Mouse (Mus musculus) intestine, embryonic 16.5 days (tissue): Measurements from ENCODE around the gene Nkain1. TPM values are rescaled to one million over a fixed set of nuclear protein-coding genes. Genes with fewer than 3 reads are reported as not detected.

Experiments used
- ATAC-seq: fragments of 200-750 bp; cut with Nextera tagmentation; 2 replicates; pipeline ENCODE4 v1.8.0; 2017; ENCODE audit warnings: moderate TSS enrichment, moderate library complexity
- H3K27ac ChIP-seq: fragments of 300-500 bp; sonication (generic); 2 replicates; pipeline ENCODE4 v1.5.1; 2014; ENCODE audit warnings: mild to moderate bottlenecking, low read length
- H3K27me3 ChIP-seq: fragments of 300-500 bp; sonication (generic); replicated peaks from 2 replicates; pipeline ENCODE4 v1.6.1; 2014; ENCODE audit warnings: low read length, control low read depth, mixed read lengths; ENCODE audit not compliant: control insufficient read depth, insufficient read depth
- H3K36me3 ChIP-seq: fragments of 300-500 bp; sonication (generic); 2 replicates; pipeline ENCODE4 v1.6.1; 2014; ENCODE audit warnings: low read length, control low read depth; ENCODE audit not compliant: control insufficient read depth, insufficient read depth
- H3K4me1 ChIP-seq: fragments of 300-500 bp; sonication (generic); 2 replicates; pipeline ENCODE4 v1.6.1; 2014; ENCODE audit warnings: low read length, control low read depth, mixed read lengths; ENCODE audit not compliant: control insufficient read depth, insufficient read depth
- H3K4me2 ChIP-seq: fragments of 300-500 bp; sonication (generic); 2 replicates; pipeline ENCODE4 v1.6.1; 2014; ENCODE audit warnings: low read depth, low read length, control low read depth
- H3K4me3 ChIP-seq: fragments of 300-500 bp; sonication (generic); 2 replicates; pipeline ENCODE4 v1.5.1; 2014; ENCODE audit warnings: mild to moderate bottlenecking, low read length
- H3K9ac ChIP-seq: fragments of 300-500 bp; sonication (generic); 2 replicates; pipeline ENCODE4 v1.6.1; 2014; ENCODE audit warnings: low read depth, low read length
- H3K9me3 ChIP-seq: fragments of 300-500 bp; sonication (generic); 2 replicates; pipeline ENCODE4 v1.6.1; 2016; ENCODE audit warnings: low read length, control low read depth; ENCODE audit not compliant: control insufficient read depth
- WGBS: fragments of 180-500 bp; shearing (Covaris S2); extraction: QIAGEN DNeasy Blood & Tissue Kit; methylation state at CpG from one replicate; pipeline ENCODE4 v1.1.7; 2014; 5-methylcytosine and 5-hydroxymethylcytosine counted together
- polyA plus RNA-seq: library from polyadenylated mRNA; unstranded; fragments of >200 nt; fragmentation: Nextera tagmentation; extraction: Ambion mirVana; gene quantifications from 2 replicates; pipeline ENCODE4 v1.2.1, GENCODE M21; 2015

Nkain1 gene
- polyA plus RNA-seq, 1 experiment from 2014 or later: not detected

DNA sequence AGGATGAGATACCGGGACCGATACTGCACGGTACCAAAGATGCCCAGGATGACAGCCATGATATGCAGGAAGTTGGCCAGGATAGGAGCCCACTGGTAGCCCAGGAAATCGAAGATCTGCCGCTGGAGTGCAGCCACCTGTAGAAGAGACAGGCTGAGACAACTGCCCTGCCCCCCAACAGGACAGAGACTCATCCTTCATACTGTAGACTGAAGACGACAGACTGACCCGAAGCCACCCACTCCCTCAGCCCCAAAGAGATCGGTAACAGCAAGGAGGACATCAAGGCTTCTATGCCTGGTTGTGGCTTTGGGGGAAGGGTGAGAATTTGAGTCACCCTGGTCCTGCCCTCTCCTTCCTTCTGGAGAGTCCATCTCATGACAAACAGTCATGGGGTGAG is 34.9 kb downstream of the Nkain1 start:
- no peak for ATAC-seq

DNA sequence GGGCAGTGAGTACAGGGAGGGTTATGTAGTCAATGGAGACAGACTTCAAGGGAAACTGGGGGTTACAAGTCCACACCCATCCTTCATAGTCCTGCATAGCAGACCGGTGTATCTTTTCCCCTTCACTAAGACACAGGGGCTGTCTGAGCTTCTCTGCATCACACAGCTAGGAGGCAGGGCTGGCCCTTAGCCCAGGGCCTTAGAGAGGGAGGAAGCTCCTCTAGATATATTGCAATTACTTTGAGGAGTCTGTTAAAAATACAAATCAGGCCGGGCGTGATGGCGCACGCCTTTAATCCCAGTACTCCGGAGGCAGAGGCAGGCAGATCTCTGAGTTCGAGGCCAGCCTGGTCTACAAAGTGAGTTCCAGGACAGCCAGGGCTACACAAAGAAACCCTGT is 36.6 kb downstream of the Nkain1 start:
- Histone ChIP-seq H3K36me3 (no peaks in the 10 kb centered on the region), H3K4me1 (no peaks in the 10 kb centered on the region), H3K4me3 (no peak overlapping the region), H3K9ac (no peak overlapping the region), H3K27me3 (no peaks in the 10 kb centered on the region), H3K9me3 (no peaks in the 10 kb centered on the region), H3K27ac (no peak overlapping the region), H3K4me2 (no peak overlapping the region)
- WGBS: 97% methylated on average over 7 of the region's 7 CpGs
- no peak for ATAC-seq

More for the DNA sequence above, 34.9 kb downstream of the Nkain1 start:
- H3K9me3 ChIP-seq: no peaks in the 10 kb centered on the region
- H3K4me3 ChIP-seq: no peak overlapping the region
- H3K9ac ChIP-seq: no peak overlapping the region
- no peak overlapping the region for H3K27ac ChIP-seq
- no peaks in the 10 kb centered on the region for H3K36me3 ChIP-seq
- no peak overlapping the region for H3K4me2 ChIP-seq
- H3K4me1 ChIP-seq: no peaks in the 10 kb centered on the region
- H3K27me3 ChIP-seq: no peaks in the 10 kb centered on the region
- 83% methylated on average over 8 of the region's 8 CpGs for WGBS

DNA sequence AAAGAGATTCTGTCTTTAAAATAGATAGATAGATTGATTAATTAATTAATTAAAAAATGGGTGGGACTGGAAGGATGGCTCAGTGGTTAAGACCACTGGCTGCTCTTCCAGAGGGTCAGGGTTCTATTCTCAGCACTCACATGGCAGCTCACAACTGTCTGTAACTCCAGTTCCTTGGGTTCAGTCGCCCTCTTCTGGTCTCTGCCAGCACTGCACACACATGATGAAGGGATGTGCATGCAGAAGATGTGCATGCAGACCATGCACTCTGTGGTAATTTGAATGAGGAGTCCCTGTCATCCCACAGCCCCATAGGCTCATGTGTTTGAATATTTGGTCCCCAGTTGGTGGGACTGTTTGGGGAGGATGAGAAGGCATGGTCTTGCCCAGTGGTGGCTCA is 38.2 kb downstream of the Nkain1 start:
- Histone ChIP-seq H3K27ac (no peak overlapping the region), H3K4me2 (no peak overlapping the region), H3K9me3 (no peaks in the 10 kb centered on the region), H3K9ac (no peak overlapping the region), H3K4me1 (peaks cover 5% of the 10 kb centered on the region), H3K27me3 (no peaks in the 10 kb centered on the region), H3K36me3 (no peaks in the 10 kb centered on the region), H3K4me3 (no peak overlapping the region)
- ATAC-seq: no peak
- WGBS: 20% methylated on average over 1 of the region's 1 CpGs

DNA sequence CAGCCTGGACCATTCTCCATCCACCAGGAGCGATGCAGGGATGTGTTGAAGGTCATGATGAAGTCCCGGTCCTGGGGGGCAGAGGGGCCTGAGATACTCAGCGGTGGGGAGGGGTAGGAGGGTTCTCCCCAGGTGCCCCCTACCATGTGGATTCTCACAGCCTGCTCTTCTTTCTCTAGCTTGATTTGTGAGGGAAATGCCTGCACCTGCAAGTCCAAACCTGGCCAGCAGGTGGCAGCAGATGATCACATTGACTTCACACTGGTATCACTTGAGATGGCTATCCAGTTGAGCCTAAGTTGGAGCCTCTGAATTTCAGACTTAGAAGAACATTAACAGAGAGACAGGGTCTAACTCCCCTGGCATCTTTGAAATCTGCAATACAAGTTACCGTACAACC is 40.0 kb downstream of the Nkain1 start:
- H3K27me3 ChIP-seq: no peaks in the 10 kb centered on the region
- H3K36me3 ChIP-seq: no peaks in the 10 kb centered on the region
- no peak overlapping the region for H3K4me3 ChIP-seq
- H3K9me3 ChIP-seq: no peaks in the 10 kb centered on the region
- 0 out of 2 replicates have a peak, but pooled peaks have one; percentile 29 for ATAC-seq
- no peak overlapping the region for H3K4me2 ChIP-seq
- no peak overlapping the region for H3K27ac ChIP-seq
- 43% methylated on average over 4 of the region's 4 CpGs for WGBS
- peaks cover 5% of the 10 kb centered on the region for H3K4me1 ChIP-seq
- H3K9ac ChIP-seq: no peak overlapping the region

DNA sequence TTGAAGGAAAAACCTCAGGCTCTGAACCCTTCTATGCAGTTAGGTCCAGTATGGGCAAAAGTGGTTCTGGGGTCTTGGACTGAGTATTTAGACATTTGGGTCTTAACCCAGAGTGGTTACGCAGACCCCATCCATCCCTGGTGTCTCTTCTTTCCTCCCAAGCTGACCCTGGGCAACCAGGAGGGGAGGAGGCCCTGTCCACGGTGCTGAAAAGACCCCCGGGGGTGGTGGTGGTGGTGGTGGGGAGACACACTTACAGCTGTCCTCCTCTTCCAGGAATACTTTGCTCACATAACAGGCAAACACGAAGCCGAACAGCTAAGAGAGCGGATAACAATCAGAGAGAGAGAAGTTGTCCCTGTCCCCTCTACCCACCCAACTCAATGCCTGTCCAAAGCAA is 41.6 kb downstream of the Nkain1 start:
- no peak for ATAC-seq
- WGBS: 66% methylated on average over 6 of the region's 6 CpGs

DNA sequence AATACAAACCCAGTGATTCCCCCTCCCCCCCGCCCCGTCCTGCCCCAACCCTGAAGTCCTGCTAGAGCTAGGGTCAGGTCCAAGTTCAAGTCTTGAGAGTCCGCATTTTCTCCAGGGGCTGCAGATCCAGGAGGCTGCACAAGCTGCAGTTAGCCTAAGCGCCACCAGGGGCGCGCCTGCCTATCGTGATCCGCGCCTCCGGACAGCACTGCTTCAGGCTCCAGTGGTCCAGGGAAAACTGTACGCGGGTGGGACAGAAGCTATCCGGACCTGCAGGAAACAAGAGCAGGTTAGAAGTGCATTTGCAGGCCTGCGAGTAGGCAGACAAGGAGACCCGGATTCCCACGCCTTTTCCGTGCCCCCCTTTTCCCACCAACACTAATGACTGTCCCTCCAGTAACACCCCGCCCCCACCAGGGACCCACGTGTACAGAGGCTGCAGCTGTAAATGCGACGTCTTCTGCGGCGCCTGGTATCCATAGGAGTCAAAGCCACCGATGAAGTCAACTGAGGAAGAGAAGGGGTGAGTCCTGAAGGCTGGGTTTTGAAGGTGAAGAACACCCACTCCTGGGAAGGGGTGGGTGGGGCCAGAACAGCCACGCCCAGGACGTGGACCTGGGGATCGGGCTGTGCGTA is 42.2 kb downstream of the Nkain1 start:
- H3K4me3 ChIP-seq: peak overlapping the region; percentile 20; the same call in 1 of the 2 replicates
- no peaks in the 10 kb centered on the region for H3K27me3 ChIP-seq
- H3K9ac ChIP-seq: peak overlapping the region; percentile 35; the same call in 1 of the 2 replicates
- H3K9me3 ChIP-seq: 0 out of 2 replicates have a peak, but pooled peaks cover 3% of the 10 kb centered on the region
- peaks cover 5% of the 10 kb centered on the region for H3K4me1 ChIP-seq
- no peak overlapping the region for H3K27ac ChIP-seq
- no peaks in the 10 kb centered on the region for H3K36me3 ChIP-seq
- peak overlapping the region; percentile 57 for H3K4me2 ChIP-seq
- WGBS: 16% methylated on average over 28 of the region's 28 CpGs
- ATAC-seq: peak; percentile 51

More for the DNA sequence above, 41.6 kb downstream of the Nkain1 start:
- H3K9me3 ChIP-seq: 0 out of 2 replicates have a peak, but pooled peaks cover 3% of the 10 kb centered on the region
- no peak overlapping the region for H3K4me3 ChIP-seq
- H3K27me3 ChIP-seq: no peaks in the 10 kb centered on the region
- no peak overlapping the region for H3K4me2 ChIP-seq
- H3K4me1 ChIP-seq: peaks cover 5% of the 10 kb centered on the region
- H3K36me3 ChIP-seq: no peaks in the 10 kb centered on the region
- no peak overlapping the region for H3K27ac ChIP-seq
- H3K9ac ChIP-seq: no peak overlapping the region

DNA sequence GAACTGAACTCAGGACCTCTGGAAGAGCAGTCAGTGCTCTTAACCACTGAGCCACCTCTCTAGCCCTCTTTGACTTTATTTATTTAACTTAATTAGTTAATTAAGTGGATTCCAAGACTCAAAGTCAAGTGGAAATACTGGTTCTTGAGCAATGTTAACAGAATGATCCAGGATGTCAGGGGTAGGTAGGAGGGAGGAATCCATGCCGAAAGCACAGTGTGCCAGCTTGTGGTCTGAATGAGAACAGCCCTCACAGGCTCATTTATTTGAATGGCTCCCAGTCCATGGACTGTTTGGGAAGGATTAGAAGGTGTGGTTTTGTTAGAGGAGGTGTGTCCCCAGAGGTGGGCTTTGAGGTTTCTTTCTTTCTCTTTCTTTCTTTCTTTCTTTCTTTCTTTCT is 46.2 kb downstream of the Nkain1 start:
- H3K4me3 ChIP-seq: no peak overlapping the region
- 93% methylated on average over 1 of the region's 1 CpGs for WGBS
- H3K9ac ChIP-seq: no peak overlapping the region
- peaks cover 5% of the 10 kb centered on the region for H3K4me1 ChIP-seq
- no peak overlapping the region for H3K27ac ChIP-seq
- 0 out of 2 replicates have a peak, but pooled peaks cover 3% of the 10 kb centered on the region for H3K9me3 ChIP-seq
- H3K4me2 ChIP-seq: no peak overlapping the region
- no peak for ATAC-seq
- no peaks in the 10 kb centered on the region for H3K27me3 ChIP-seq
- H3K36me3 ChIP-seq: no peaks in the 10 kb centered on the region

DNA sequence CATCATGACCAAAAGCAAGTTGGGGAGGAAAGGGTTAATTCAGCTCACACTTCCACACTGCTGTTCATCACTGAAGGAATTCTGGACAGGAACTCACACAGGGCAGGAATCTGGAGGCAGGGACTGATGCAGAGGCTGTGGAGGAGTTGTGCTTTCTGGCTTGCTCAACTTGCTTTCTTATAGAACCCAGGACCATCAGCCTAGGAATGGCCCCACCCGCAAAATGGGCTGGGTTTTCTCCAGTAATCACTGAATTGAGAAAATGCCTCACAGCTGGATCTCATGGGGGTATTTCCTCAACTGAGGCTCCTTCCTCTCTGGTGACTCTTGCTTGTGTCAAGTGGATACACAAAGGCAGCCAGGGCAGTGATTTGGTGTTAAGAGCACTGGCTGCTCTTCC is 48.9 kb downstream of the Nkain1 start:
- Histone ChIP-seq H3K4me1 (no peaks in the 10 kb centered on the region), H3K27ac (no peak overlapping the region), H3K27me3 (no peaks in the 10 kb centered on the region), H3K9ac (no peak overlapping the region), H3K4me3 (no peak overlapping the region), H3K9me3 (0 out of 2 replicates have a peak, but pooled peaks cover 3% of the 10 kb centered on the region), H3K4me2 (no peak overlapping the region), H3K36me3 (no peaks in the 10 kb centered on the region)
- no peak for ATAC-seq
- WGBS: 80% methylated on average over 1 of the region's 1 CpGs

DNA sequence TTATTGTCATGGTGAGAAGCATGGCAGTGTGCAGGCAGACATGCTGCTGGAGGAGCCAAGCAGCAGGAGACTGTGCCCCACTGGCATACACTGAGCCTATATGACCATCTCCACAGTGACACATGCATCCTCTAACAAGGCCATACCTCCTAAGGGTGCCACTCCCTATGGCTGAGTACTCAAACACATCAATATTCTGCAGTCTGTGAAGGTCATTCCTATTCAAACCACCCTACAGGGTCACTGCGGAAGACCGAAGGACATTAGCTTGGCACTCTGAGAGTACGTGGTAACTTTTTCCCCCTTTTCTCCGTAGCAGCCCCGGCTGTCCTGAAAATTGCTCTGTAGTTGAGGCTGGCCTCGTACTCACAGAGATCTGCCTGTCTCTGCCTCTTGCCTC is 52.5 kb downstream of the Nkain1 start:
- no peak overlapping the region for H3K27ac ChIP-seq
- no peaks in the 10 kb centered on the region for H3K9me3 ChIP-seq
- WGBS: 91% methylated on average over 6 of the region's 6 CpGs
- H3K9ac ChIP-seq: no peak overlapping the region
- H3K4me2 ChIP-seq: no peak overlapping the region
- no peak for ATAC-seq
- H3K36me3 ChIP-seq: no peaks in the 10 kb centered on the region
- H3K4me1 ChIP-seq: 0 out of 2 replicates have a peak, but pooled peaks cover 4% of the 10 kb centered on the region
- no peaks in the 10 kb centered on the region for H3K27me3 ChIP-seq
- no peak overlapping the region for H3K4me3 ChIP-seq

DNA sequence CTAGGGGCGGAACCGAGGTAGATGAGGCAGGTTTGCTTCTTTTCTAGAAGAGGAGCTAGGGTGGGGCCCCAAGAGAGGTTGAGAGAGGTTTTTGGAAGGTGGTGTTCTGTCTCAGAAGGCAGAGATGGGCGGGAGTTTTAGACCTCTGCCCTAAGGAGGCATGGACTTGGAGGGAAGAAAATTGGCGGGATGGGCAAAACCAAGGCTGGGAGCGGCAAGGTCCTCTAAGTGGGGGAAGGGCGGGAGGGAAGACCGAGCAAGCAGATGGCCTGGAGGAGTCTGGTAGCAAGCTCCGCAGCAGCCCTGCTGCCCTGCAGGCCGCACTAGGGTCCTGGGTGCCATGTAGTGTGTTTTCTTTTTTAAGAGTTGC is 53.5 kb downstream of the Nkain1 start:
- no peaks in the 10 kb centered on the region for H3K9me3 ChIP-seq
- peak; percentile 72 for ATAC-seq
- peak overlapping the region; percentile 7; the same call in 1 of the 2 replicates for H3K27ac ChIP-seq
- no peaks in the 10 kb centered on the region for H3K36me3 ChIP-seq
- H3K4me2 ChIP-seq: peak overlapping the region; percentile 82
- H3K27me3 ChIP-seq: no peaks in the 10 kb centered on the region
- H3K9ac ChIP-seq: peak overlapping the region; percentile 36; the same call in 1 of the 2 replicates
- H3K4me3 ChIP-seq: peak overlapping the region; percentile 59
- 1% methylated on average over 9 of the region's 9 CpGs for WGBS
- 0 out of 2 replicates have a peak, but pooled peaks cover 4% of the 10 kb centered on the region for H3K4me1 ChIP-seq
